Comparison of ENCODE assay signal across 9 mouse cellular contexts in genomic region chr12:29527048-29527761, GRCm38 (mm10). TPM values are rescaled to one million over a fixed set of nuclear protein-coding genes. Genes with fewer than 3 reads are reported as not detected.
DNase-seq lines count a peak whose midpoint lies in the region; ATAC-seq and TF ChIP-seq lines count a peak whose summit lies in the region.
"Had no signal": no experiment of that assay in that cellular context is flagged by ENCODE, and none has a peak within 500 bp of the region (broad histone marks: within the 10 kb centered on the region; RNA-seq: fewer than 3 reads in every experiment).

No protein-coding gene starts in this region.

- TF ChIP-seq CTCF in lung, embryonic 14.5 days (IDR thresholded peaks at IDR 0.05; ENCODE audit: low read depth) = no peak

- ATAC-seq in lung, embryonic 14.5 days (ENCODE audit: insufficient read depth) = no peak
- peak; percentile 85; the same call in 1 of the 2 replicates for ATAC-seq in embryonic facial prominence, embryonic 11.5 days (replicated peaks; ENCODE audit: insufficient number of reproducible peaks, low FRiP score, low TSS enrichment, low read depth)
- ATAC-seq in hindbrain, embryonic 15.5 days (ENCODE audit: low FRiP score, low read depth) = peak; percentile 83
- no peak for ATAC-seq in limb, embryonic 13.5 days (ENCODE audit: low FRiP score, low read depth)
- no peak for ATAC-seq in stomach, embryonic 15.5 days (ENCODE audit: insufficient read depth, low FRiP score, low read depth)
- no peak for ATAC-seq in megakaryocyte-erythroid progenitor cell, adult 5-6 weeks (replicated peaks; ENCODE audit: low FRiP score, low TSS enrichment, poor library complexity, severe bottlenecking)

- H3K4me2 ChIP-seq in lung, embryonic 14.5 days = peak overlapping the region; percentile 5; the same call in 1 of the 2 replicates
- H3K4me2 ChIP-seq in embryonic facial prominence, embryonic 11.5 days (ENCODE audit: low read depth, low read length) = peak overlapping the region; percentile 51
- peak overlapping the region; percentile 68 for H3K4me2 ChIP-seq in hindbrain, embryonic 15.5 days
- peak overlapping the region; percentile 58 for H3K4me2 ChIP-seq in limb, embryonic 13.5 days (replicated peaks)
- H3K4me2 ChIP-seq in stomach, embryonic 15.5 days = peak overlapping the region; percentile 14; the same call in 1 of the 2 replicates

- no peak overlapping the region for H3K27ac ChIP-seq in lung, embryonic 14.5 days (ENCODE audit: low read depth)
- H3K27ac ChIP-seq in embryonic facial prominence, embryonic 11.5 days (replicated peaks; ENCODE audit: low read depth, low read length) = no peak overlapping the region; the same call in 1 of the 2 replicates
- peak overlapping the region; percentile 98 for H3K27ac ChIP-seq in hindbrain, embryonic 15.5 days (replicated peaks)
- H3K27ac ChIP-seq in limb, embryonic 13.5 days = no peak overlapping the region
- H3K27ac ChIP-seq in stomach, embryonic 15.5 days = no peak overlapping the region
- H3K27ac ChIP-seq: macrophage had no signal

- H3K9ac ChIP-seq in lung, embryonic 14.5 days = no peak overlapping the region
- H3K9ac ChIP-seq in embryonic facial prominence, embryonic 11.5 days (replicated peaks; ENCODE audit: low read length) = no peak overlapping the region
- peak overlapping the region; percentile 67 for H3K9ac ChIP-seq in hindbrain, embryonic 15.5 days
- H3K9ac ChIP-seq in limb, embryonic 13.5 days = no peak overlapping the region
- H3K9ac ChIP-seq in stomach, embryonic 15.5 days = no peak overlapping the region

- WGBS in lung, embryonic 14.5 days = 2% methylated on average over 27 of the region's 27 CpGs
- under 1% methylated on average over 27 of the region's 27 CpGs for WGBS in embryonic facial prominence, embryonic 11.5 days
- under 1% methylated on average over 27 of the region's 27 CpGs for WGBS in hindbrain, embryonic 15.5 days
- under 1% methylated on average over 27 of the region's 27 CpGs for WGBS in limb, embryonic 13.5 days
- WGBS in stomach, embryonic 15.5 days = 3% methylated on average over 27 of the region's 27 CpGs

- H3K4me3 ChIP-seq in lung, embryonic 14.5 days (ENCODE audit: low read depth, low read length) = no peak overlapping the region
- peak overlapping the region; percentile 17; the same call in 1 of the 2 replicates for H3K4me3 ChIP-seq in embryonic facial prominence, embryonic 11.5 days (ENCODE audit: low read depth, low read length)
- H3K4me3 ChIP-seq in hindbrain, embryonic 15.5 days = peak overlapping the region; percentile 41
- H3K4me3 ChIP-seq in limb, embryonic 13.5 days = peak overlapping the region; percentile 31
- 0 out of 2 replicates have a peak overlapping the region, but pooled peaks have one; percentile 8 for H3K4me3 ChIP-seq in stomach, embryonic 15.5 days (replicated peaks)

- H3K27me3 ChIP-seq in lung, embryonic 14.5 days (ENCODE audit: insufficient read depth, low read length) = 0 out of 2 replicates have a peak, but pooled peaks cover 6% of the 10 kb centered on the region
- peaks cover 2% of the 10 kb centered on the region; the same call in 1 of the 2 replicates for H3K27me3 ChIP-seq in embryonic facial prominence, embryonic 11.5 days (ENCODE audit: control insufficient read depth, insufficient read depth, low read length)
- no peaks in the 10 kb centered on the region for H3K27me3 ChIP-seq in hindbrain, embryonic 15.5 days
- peaks cover 50% of the 10 kb centered on the region for H3K27me3 ChIP-seq in limb, embryonic 13.5 days
- no peaks in the 10 kb centered on the region for H3K27me3 ChIP-seq in stomach, embryonic 15.5 days (replicated peaks)

- no peaks in the 10 kb centered on the region for H3K9me3 ChIP-seq in lung, embryonic 14.5 days (ENCODE audit: low read depth, low read length)
- H3K9me3 ChIP-seq in embryonic facial prominence, embryonic 11.5 days (replicated peaks; ENCODE audit: control insufficient read depth, low read length) = no peaks in the 10 kb centered on the region
- no peaks in the 10 kb centered on the region for H3K9me3 ChIP-seq in hindbrain, embryonic 15.5 days
- H3K9me3 ChIP-seq in limb, embryonic 13.5 days = no peaks in the 10 kb centered on the region
- no peaks in the 10 kb centered on the region for H3K9me3 ChIP-seq in stomach, embryonic 15.5 days

- H3K36me3 ChIP-seq in lung, embryonic 14.5 days (ENCODE audit: insufficient read depth) = no peaks in the 10 kb centered on the region
- no peaks in the 10 kb centered on the region for H3K36me3 ChIP-seq in embryonic facial prominence, embryonic 11.5 days (replicated peaks; ENCODE audit: control insufficient read depth, insufficient read depth, low read depth, low read length)
- no peaks in the 10 kb centered on the region for H3K36me3 ChIP-seq in hindbrain, embryonic 15.5 days
- no peaks in the 10 kb centered on the region for H3K36me3 ChIP-seq in limb, embryonic 13.5 days
- no peaks in the 10 kb centered on the region for H3K36me3 ChIP-seq in stomach, embryonic 15.5 days

- DNase-seq in lung, embryonic 14.5 days = no peak
- no peak for DNase-seq in lung, postnatal 10 days
- peak; percentile 45 for DNase-seq in embryonic facial prominence, embryonic 11.5 days (ENCODE audit: low spot score)
- DNase-seq in lung, postnatal 4 days = no peak

- H3K4me1 ChIP-seq in lung, embryonic 14.5 days (ENCODE audit: insufficient read depth) = no peaks in the 10 kb centered on the region
- no peaks in the 10 kb centered on the region; the same call in 1 of the 2 replicates for H3K4me1 ChIP-seq in embryonic facial prominence, embryonic 11.5 days (ENCODE audit: control insufficient read depth, insufficient read depth, low read length)
- H3K4me1 ChIP-seq in hindbrain, embryonic 15.5 days (replicated peaks) = peaks cover 17% of the 10 kb centered on the region
- H3K4me1 ChIP-seq in limb, embryonic 13.5 days = peaks cover 5% of the 10 kb centered on the region
- H3K4me1 ChIP-seq in stomach, embryonic 15.5 days = no peaks in the 10 kb centered on the region

RNA-seq across cellular contexts. Expression of gene Myt1l, which starts 1.0 kb away (rescaled TPM):
- 0.04 TPM in 1 of 2 replicates, not detected in the other for polyA plus RNA-seq in lung, embryonic 14.5 days (2014; fragmentation: Nextera tagmentation; extraction: Ambion mirVana)
- 3.0 and 4.0 TPM in 2 replicates for polyA plus RNA-seq in embryonic facial prominence, embryonic 11.5 days (2014; fragmentation: Nextera tagmentation; extraction: Ambion mirVana)
- polyA plus RNA-seq in hindbrain, embryonic 15.5 days (2015; fragmentation: Nextera tagmentation; extraction: Ambion mirVana) = 233 and 237 TPM in 2 replicates
- 0.14 and 0.89 TPM in 2 replicates for polyA plus RNA-seq in limb, embryonic 13.5 days (2015; fragmentation: Nextera tagmentation; extraction: Ambion mirVana)
- 2.0 and 3.2 TPM in 2 replicates for polyA plus RNA-seq in stomach, embryonic 15.5 days (2015; fragmentation: Nextera tagmentation; extraction: Ambion mirVana)
- total RNA-seq in megakaryocyte-erythroid progenitor cell, adult 5-6 weeks (2014; fragmentation: Nextera tagmentation) = not detected in 2 replicates
- 0.89 TPM in 1 of 2 replicates, not detected in the other for total RNA-seq in megakaryocyte-erythroid progenitor cell, adult 5-6 weeks (2017)
- polyA plus RNA-seq: macrophage had no signal

Comparison
In these comparisons a context has a peak if more than half of its experiments do, and no peak if none do; other contexts are left out.
1. ATAC-seq: peak in embryonic facial prominence, embryonic 11.5 days (single experiment) and hindbrain, embryonic 15.5 days (single experiment); none in lung, embryonic 14.5 days (single experiment), limb, embryonic 13.5 days (single experiment), stomach, embryonic 15.5 days (single experiment) and megakaryocyte-erythroid progenitor cell, adult 5-6 weeks (single experiment).
2. H3K4me2 ChIP-seq: peak in every context shown above with its lines; median percentile 68 in hindbrain, embryonic 15.5 days; 58 in limb, embryonic 13.5 days; 51 in embryonic facial prominence, embryonic 11.5 days; 14 in stomach, embryonic 15.5 days; 5 in lung, embryonic 14.5 days.
3. RNA of gene Myt1l, which starts 1.0 kb away (polyA plus RNA-seq): 233 to 237 TPM in hindbrain, embryonic 15.5 days; 3.0 to 4.0 TPM in embryonic facial prominence, embryonic 11.5 days, 2.0 to 3.2 TPM in stomach, embryonic 15.5 days, 0.14 to 0.89 TPM in limb, embryonic 13.5 days and 0.04 TPM in lung, embryonic 14.5 days; every median in the first group is over 10 times any median in the second.